Mouse (Mus musculus) C2C12 (cell line): Measurements from ENCODE around the gene Ankrd63. TPM values are rescaled to one million over a fixed set of nuclear protein-coding genes. Genes with fewer than 3 reads are reported as not detected.

Source experiments
- H3K27me3 ChIP-seq: one replicate; pipeline ENCODE4 v1.6.1; 2011; ENCODE audit not compliant: control insufficient read depth, insufficient read depth, insufficient read length
- H3K36me3 ChIP-seq: one replicate; pipeline ENCODE4 v1.6.1; 2011; ENCODE audit not compliant: control insufficient read depth, insufficient read depth
- H3K4me3 ChIP-seq: one replicate; pipeline ENCODE4 v1.5.1; 2011; ENCODE audit warnings: mild to moderate bottlenecking, control low read depth; ENCODE audit not compliant: poor library complexity, insufficient read depth, severe bottlenecking
- H3K79me2 ChIP-seq: one replicate; pipeline ENCODE4 v1.6.1; 2011; ENCODE audit not compliant: control insufficient read depth, insufficient read depth
- H3K79me3 ChIP-seq: one replicate; pipeline ENCODE4 v1.6.1; 2011; ENCODE audit warnings: low read depth, control low read depth
- H3ac ChIP-seq: one replicate; pipeline ENCODE3; 2011; ENCODE audit warnings: low read depth; ENCODE audit not compliant: control insufficient read depth, insufficient read length
- CEBPB ChIP-seq: IDR thresholded peaks from one replicate; pipeline ENCODE4 v1.6.1; 2011; ENCODE audit warnings: low read depth, mild to moderate bottlenecking, control low read depth, moderate library complexity
- CTCF ChIP-seq: IDR thresholded peaks from one replicate; pipeline ENCODE4 v1.5.1; 2011; ENCODE audit not compliant: control insufficient read depth, insufficient read depth, insufficient read length
- FOSL1 ChIP-seq: IDR thresholded peaks from one replicate; pipeline ENCODE4 v1.8.0; 2011; ENCODE audit warnings: mild to moderate bottlenecking, low read length; ENCODE audit not compliant: poor library complexity, insufficient read depth, severe bottlenecking
- MAX ChIP-seq: IDR thresholded peaks from one replicate; pipeline ENCODE4 v1.6.1; 2011; ENCODE audit warnings: mild to moderate bottlenecking, control low read depth
- MYOD1 ChIP-seq: IDR thresholded peaks from one replicate; pipeline ENCODE4 v1.6.1; 2011; ENCODE audit warnings: low read depth; ENCODE audit not compliant: control insufficient read depth, insufficient read length
- MYOG ChIP-seq: IDR thresholded peaks from one replicate; pipeline ENCODE4 v1.6.1; 2011; ENCODE audit not compliant: control insufficient read depth, insufficient read length; ENCODE audit errors: extremely low read depth
- USF1 ChIP-seq: IDR thresholded peaks from one replicate; pipeline ENCODE4 v1.6.1; 2011; ENCODE audit warnings: low read depth, mild to moderate bottlenecking, control low read depth, moderate library complexity
- polyA plus RNA-seq: library from polyadenylated mRNA; unstranded; fragments of >200 nt; fragmentation: generic; extraction: Trizol; gene quantifications from one replicate; pipeline ENCODE4 v1.2.1, GENCODE M21; 2012; ENCODE audit warnings: missing spikeins

Gene Ankrd63
- polyA plus RNA-seq, 1 experiment: 0.02 TPM

DNA sequence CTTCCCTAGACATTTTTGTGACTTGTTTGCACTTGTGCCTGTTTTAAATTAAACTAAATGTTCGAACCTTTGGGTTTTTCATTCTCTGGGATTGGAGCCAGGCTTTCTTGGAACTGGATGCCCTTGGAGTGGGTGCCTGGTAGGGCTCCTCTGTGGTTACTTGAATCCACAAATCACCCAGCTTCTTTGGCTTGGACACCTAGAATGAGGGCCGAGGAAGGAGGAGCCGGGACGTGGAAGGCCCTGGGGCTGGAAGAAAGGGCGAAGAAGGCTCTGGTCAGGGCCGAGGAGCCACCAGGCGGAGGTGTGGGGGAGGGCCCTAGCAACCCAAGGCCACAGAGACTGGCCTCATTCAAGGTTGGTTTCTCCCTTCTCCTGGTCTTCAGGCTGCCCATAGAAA lies 5.8 kb downstream of the Ankrd63 start:
- Histone ChIP-seq H3K36me3 (no peaks in the 10 kb centered on the region), H3K4me3 (no peak overlapping the region), H3K79me3 (no peaks in the 10 kb centered on the region), H3ac (no peak overlapping the region), H3K79me2 (no peaks in the 10 kb centered on the region), H3K27me3 (peaks cover 20% of the 10 kb centered on the region)
- no peak for TF ChIP-seq MAX
- TF ChIP-seq FOSL1: no peak
- TF ChIP-seq MYOG: no peak
- no peak for TF ChIP-seq CEBPB
- no peak for TF ChIP-seq MYOD1
- TF ChIP-seq CTCF: no peak
- TF ChIP-seq USF1: no peak

DNA sequence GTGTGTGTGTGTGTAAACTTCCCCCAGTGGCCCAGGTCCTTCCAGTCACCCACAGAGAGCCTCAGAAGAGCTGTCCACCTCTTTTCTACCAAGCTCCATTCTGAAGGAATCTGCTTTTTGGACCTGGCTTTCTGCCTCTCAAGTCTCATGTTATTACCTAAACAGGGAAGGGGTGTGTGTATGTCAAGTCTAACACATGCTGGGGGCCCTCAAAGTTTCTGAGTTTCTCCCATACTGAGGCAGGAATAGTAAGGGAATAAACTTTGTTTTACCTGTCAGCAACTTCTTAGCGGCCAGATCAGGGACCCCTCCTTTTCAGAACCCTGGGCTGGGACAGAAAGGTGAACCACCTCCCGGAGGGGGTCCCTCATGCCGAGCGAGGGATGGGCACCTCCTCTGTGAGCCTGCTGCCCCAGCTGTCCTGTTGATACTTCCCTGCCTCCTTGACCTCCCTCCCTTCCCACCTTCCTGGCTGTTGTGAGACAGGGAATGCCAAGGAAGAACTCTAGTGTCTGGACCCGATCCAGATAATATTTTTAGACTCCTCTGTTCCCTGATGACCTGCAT lies 6.4 kb downstream of the Ankrd63 start:
- H3K36me3 ChIP-seq: no peaks in the 10 kb centered on the region
- H3ac ChIP-seq: no peak overlapping the region
- peaks cover 15% of the 10 kb centered on the region for H3K27me3 ChIP-seq
- H3K79me2 ChIP-seq: no peaks in the 10 kb centered on the region
- H3K79me3 ChIP-seq: no peaks in the 10 kb centered on the region
- TF ChIP-seq MYOG (no peak), MYOD1 (no peak), USF1 (no peak)
- H3K4me3 ChIP-seq: no peak overlapping the region

GRCm38 (mm10) chr2:118696451-118697308 lies 7.1 kb downstream of the Ankrd63 start:
- Histone ChIP-seq H3K79me2 (no peaks in the 10 kb centered on the region), H3ac (no peak overlapping the region), H3K4me3 (no peak overlapping the region), H3K27me3 (peaks cover 11% of the 10 kb centered on the region), H3K36me3 (no peaks in the 10 kb centered on the region), H3K79me3 (no peaks in the 10 kb centered on the region)
- TF ChIP-seq CTCF (no peak), MYOD1 (peak; percentile 44)

GRCm38 (mm10) chr2:118695677-118696232 lies 8.0 kb downstream of the Ankrd63 start:
- TF ChIP-seq MAX: no peak
- no peak for TF ChIP-seq MYOD1
- no peak for TF ChIP-seq CEBPB
- TF ChIP-seq CTCF: peak; percentile 26
- no peak overlapping the region for H3ac ChIP-seq
- no peaks in the 10 kb centered on the region for H3K36me3 ChIP-seq
- no peaks in the 10 kb centered on the region for H3K79me2 ChIP-seq
- no peaks in the 10 kb centered on the region for H3K79me3 ChIP-seq
- H3K27me3 ChIP-seq: peaks cover 11% of the 10 kb centered on the region
- no peak overlapping the region for H3K4me3 ChIP-seq

GRCm38 (mm10) chr2:118693370-118693966 lies 10.3 kb downstream of the Ankrd63 start:
- no peaks in the 10 kb centered on the region for H3K79me3 ChIP-seq
- no peaks in the 10 kb centered on the region for H3K36me3 ChIP-seq
- no peak for TF ChIP-seq FOSL1
- TF ChIP-seq MYOD1: no peak
- no peak for TF ChIP-seq USF1
- TF ChIP-seq MYOG: no peak
- no peak for TF ChIP-seq MAX
- TF ChIP-seq CTCF: no peak
- TF ChIP-seq CEBPB: no peak
- peaks cover 14% of the 10 kb centered on the region for H3K27me3 ChIP-seq
- no peak overlapping the region for H3ac ChIP-seq
- no peaks in the 10 kb centered on the region for H3K79me2 ChIP-seq
- no peak overlapping the region for H3K4me3 ChIP-seq
